Mouse (Mus musculus): ENCODE measurements at regions not wholly inside any gene's neighbourhood (a gene's known extent, or its start where the extent isn't known, plus 50 kb on each side); places are given as distances from the start of the nearest gene placed in this dataset.

DNA sequence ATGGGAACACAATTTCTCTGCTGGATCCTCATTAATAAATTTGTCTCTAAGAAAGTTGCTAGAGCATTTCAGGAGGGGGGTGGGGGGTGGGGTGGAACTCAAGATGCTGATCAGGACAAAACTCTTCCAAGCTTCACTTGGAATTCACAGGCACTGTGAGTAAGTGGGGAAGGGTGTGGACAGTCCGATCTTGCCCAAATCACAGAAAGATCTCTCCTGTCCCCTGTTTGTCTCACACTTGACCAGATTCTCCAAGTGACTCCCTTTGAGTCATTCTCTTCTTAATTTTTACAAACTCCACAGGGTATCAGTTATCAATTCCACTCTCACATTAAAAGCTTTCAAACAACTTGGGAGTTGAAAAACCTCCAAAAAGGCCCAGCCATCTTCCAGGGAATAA is 58.1 kb upstream of the Mocs2 start:
- TF ChIP-seq CTCF (IDR thresholded peaks at IDR 0.05) (no peak), EP300 (IDR thresholded peaks at IDR 0.05) (no peak)

All from lung, postnatal 0 days (tissue).